Mouse (Mus musculus) 3134 (cell line): ENCODE measurements around the gene Slc9c1.

Source experiments
- DNase-seq: peaks from one replicate; pipeline ENCODE4 v3.0.0-alpha.2; 2011; ENCODE audit warnings: low spot score; ENCODE audit not compliant: insufficient read length; ENCODE audit errors: extremely low read depth

Gene Slc9c1

GRCm38 (mm10) chr16:45624791-45625190 is 89.7 kb downstream of the Slc9c1 start:
- DNase-seq = no peak

- no peak for DNase-seq
Measured at GRCm38 (mm10) chr16:45625342-45625741, 90.2 kb downstream of the Slc9c1 start.

GRCm38 (mm10) chr16:45629497-45630105 is 94.5 kb downstream of the Slc9c1 start:
- no peak for DNase-seq

- no peak for DNase-seq
Measured at GRCm38 (mm10) chr16:45630347-45630960, 95.3 kb downstream of the Slc9c1 start.

GRCm38 (mm10) chr16:45632420-45632819 is 97.3 kb downstream of the Slc9c1 start:
- DNase-seq = no peak

- DNase-seq = no peak
Measured at GRCm38 (mm10) chr16:45635826-45636225, 100.7 kb downstream of the Slc9c1 start.

GRCm38 (mm10) chr16:45640070-45640762 is 105.1 kb downstream of the Slc9c1 start:
- DNase-seq = no peak

- DNase-seq = no peak
Measured at GRCm38 (mm10) chr16:45641301-45641700, 106.2 kb downstream of the Slc9c1 start.

GRCm38 (mm10) chr16:45643944-45644343 is 108.8 kb downstream of the Slc9c1 start:
- no peak for DNase-seq

GRCm38 (mm10) chr16:45644380-45644779 is 109.3 kb downstream of the Slc9c1 start:
- DNase-seq = no peak

- DNase-seq = no peak
Measured at GRCm38 (mm10) chr16:45651497-45651896, 116.4 kb downstream of the Slc9c1 start.

GRCm38 (mm10) chr16:45653009-45653933 is 118.2 kb downstream of the Slc9c1 start:
- DNase-seq = no peak

- peak; percentile 5 for DNase-seq
Measured at GRCm38 (mm10) chr16:45653934-45654332, 118.8 kb downstream of the Slc9c1 start, which contains the start of gene BC016579. BC016579 (minus strand) TSS chr16:45654068.

GRCm38 (mm10) chr16:45654465-45654864 is 119.4 kb downstream of the Slc9c1 start:
- DNase-seq = no peak
